In the genomic region with DNA sequence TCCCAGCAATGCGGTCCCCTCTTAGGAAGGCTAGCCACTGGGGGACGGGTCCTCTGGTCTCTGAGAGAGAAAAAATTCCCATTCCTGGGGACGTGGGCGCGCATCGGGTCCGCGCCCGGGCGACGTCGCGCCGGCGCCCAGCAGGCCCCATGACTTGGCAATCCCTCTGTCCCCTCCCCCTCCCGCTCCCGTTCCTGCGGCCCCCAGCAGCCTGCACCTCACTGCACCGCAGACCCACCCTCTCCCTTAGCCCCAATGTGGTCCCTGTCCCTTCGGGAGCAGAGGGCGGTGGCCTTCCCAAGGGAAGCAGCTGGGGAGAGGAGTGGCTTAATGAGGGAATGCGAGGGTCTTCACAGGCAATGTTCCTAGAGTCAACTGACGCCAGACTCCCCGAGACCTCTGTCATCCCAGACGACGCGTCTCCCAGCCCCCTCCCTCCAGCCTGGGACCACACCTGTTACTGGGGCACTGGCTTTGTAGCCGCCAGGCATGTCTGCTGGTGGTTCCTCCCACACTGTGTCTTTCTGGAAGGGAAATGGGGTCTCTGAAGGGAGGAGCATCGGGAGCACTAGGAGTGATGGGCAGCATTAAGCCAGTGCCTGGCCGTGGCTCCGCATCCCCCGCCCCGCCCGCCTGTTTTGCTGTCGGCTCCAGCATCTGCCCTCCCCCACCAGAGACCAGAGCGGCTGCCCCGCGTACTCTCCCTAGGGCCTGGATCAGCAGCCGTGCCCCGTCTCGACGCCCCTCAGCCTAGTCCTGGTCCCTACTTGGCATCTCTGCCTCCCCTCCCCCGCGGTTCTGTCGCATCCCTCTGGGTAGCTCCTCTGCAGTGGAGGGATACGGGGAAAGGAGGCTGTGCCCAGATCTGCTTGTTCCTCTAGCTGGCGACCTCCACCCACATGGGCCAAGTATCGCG, we compare ENCODE assay signal across 8 mouse cellular contexts. TPM values are rescaled to one million over a fixed set of nuclear protein-coding genes. Genes with fewer than 3 reads are reported as not detected.
DNase-seq lines count a peak whose midpoint lies in the region; ATAC-seq and TF ChIP-seq lines count a peak whose summit lies in the region.

No protein-coding gene starts in this region.

- 2% methylated on average over 49 of the region's 49 CpGs for WGBS in heart, adult 2 months
- 0% methylated on average over 47 of the region's 49 CpGs for WGBS in forebrain, embryonic 16.5 days
- under 1% methylated on average over 49 of the region's 49 CpGs for WGBS in intestine, embryonic 16.5 days
- 2% methylated on average over 49 of the region's 49 CpGs for WGBS in liver, embryonic 14.5 days (ENCODE audit: insufficient replicate concordance)

- H3K27ac ChIP-seq in heart, adult 2 months, result no peak overlapping the region
- peak overlapping the region; percentile 93 for H3K27ac ChIP-seq in forebrain, embryonic 16.5 days (ENCODE audit: low read length)
- no peak overlapping the region for H3K27ac ChIP-seq in intestine, embryonic 16.5 days (ENCODE audit: low read length)
- no peak overlapping the region for H3K27ac ChIP-seq in liver, embryonic 14.5 days

- no peak for TF ChIP-seq POLR2A in heart, adult 2 months (IDR thresholded peaks at IDR 0.05; ENCODE audit: insufficient read depth, low read depth, low read length)

- no peaks in the 10 kb centered on the region for H3K9me3 ChIP-seq in forebrain, embryonic 16.5 days (ENCODE audit: control insufficient read depth, low read length)
- H3K9me3 ChIP-seq in intestine, embryonic 16.5 days (ENCODE audit: control insufficient read depth, low read length), result no peaks in the 10 kb centered on the region
- H3K9me3 ChIP-seq in liver, embryonic 14.5 days (ENCODE audit: control insufficient read depth, low read length), result no peaks in the 10 kb centered on the region

- peak overlapping the region; percentile 46 for H3K9ac ChIP-seq in heart, adult 2 months (ENCODE audit: low read depth, low read length)
- H3K9ac ChIP-seq in forebrain, embryonic 16.5 days (replicated peaks; ENCODE audit: low read depth, low read length), result peak overlapping the region; percentile 93
- H3K9ac ChIP-seq in intestine, embryonic 16.5 days (ENCODE audit: low read depth, low read length), result peak overlapping the region; percentile 62
- no peak overlapping the region for H3K9ac ChIP-seq in liver, embryonic 14.5 days (replicated peaks)

- H3K4me1 ChIP-seq in heart, adult 2 months (ENCODE audit: control insufficient read depth, insufficient read depth, low read length), result no peaks in the 10 kb centered on the region
- peaks cover 30% of the 10 kb centered on the region for H3K4me1 ChIP-seq in forebrain, embryonic 16.5 days (replicated peaks; ENCODE audit: control insufficient read depth, insufficient read depth, low read length)
- H3K4me1 ChIP-seq in intestine, embryonic 16.5 days (ENCODE audit: control insufficient read depth, insufficient read depth, low read length), result peaks cover 8% of the 10 kb centered on the region
- H3K4me1 ChIP-seq in liver, embryonic 14.5 days (replicated peaks; ENCODE audit: control insufficient read depth in 2 of 2, insufficient read depth in 2 of 2, low read length in 1 of 2), result no peaks in the 10 kb centered on the region

- no peak for TF ChIP-seq CTCF in heart, adult 2 months (IDR thresholded peaks at IDR 0.05)
- no peak for TF ChIP-seq CTCF in liver, embryonic 14.5 days (IDR thresholded peaks at IDR 0.05; ENCODE audit: low read depth)

- no peaks in the 10 kb centered on the region for H3K79me2 ChIP-seq in heart, adult 2 months (replicated peaks; ENCODE audit: control insufficient read depth, insufficient read depth, low read length)

- intact Hi-C loops in heart, adult 2 months (cut with DNase I), result no loop called here

- no peak for DNase-seq in heart, adult 2 months
- DNase-seq in heart, adult 9 months (ENCODE audit: low spot score in 2 of 2), result no peak
- DNase-seq in cerebellum, adult 11 months, result peak; percentile 68
- no peak for DNase-seq in liver, embryonic 14.5 days (ENCODE audit: low read depth in 3 of 3, low spot score in 3 of 3)
- DNase-seq in right cerebral cortex, postnatal 4 days, result peak; percentile 80
- DNase-seq in gastrocnemius, adult 18-20 months (ENCODE audit: low spot score), result no peak

- ATAC-seq in forebrain, embryonic 16.5 days, result peak; percentile 67
- ATAC-seq in intestine, embryonic 16.5 days, result peak; percentile 60
- no peak for ATAC-seq in liver, embryonic 14.5 days (ENCODE audit: insufficient read depth)

- H3K36me3 ChIP-seq in heart, adult 2 months (ENCODE audit: control insufficient read depth, insufficient read depth, low read length), result no peaks in the 10 kb centered on the region
- H3K36me3 ChIP-seq in forebrain, embryonic 16.5 days (ENCODE audit: control insufficient read depth, insufficient read depth), result no peaks in the 10 kb centered on the region
- H3K36me3 ChIP-seq in intestine, embryonic 16.5 days (ENCODE audit: control insufficient read depth, insufficient read depth, low read length), result no peaks in the 10 kb centered on the region
- H3K36me3 ChIP-seq in liver, embryonic 14.5 days (replicated peaks; ENCODE audit: control insufficient read depth, insufficient read depth, low read depth), result no peaks in the 10 kb centered on the region

- H3K27me3 ChIP-seq in heart, adult 2 months (ENCODE audit: control insufficient read depth, insufficient read depth, low read length), result peaks cover 9% of the 10 kb centered on the region
- H3K27me3 ChIP-seq in forebrain, embryonic 16.5 days (replicated peaks; ENCODE audit: control insufficient read depth, insufficient read depth, low read length), result no peaks in the 10 kb centered on the region
- H3K27me3 ChIP-seq in intestine, embryonic 16.5 days (replicated peaks; ENCODE audit: control insufficient read depth, insufficient read depth, low read length), result peaks cover 42% of the 10 kb centered on the region
- H3K27me3 ChIP-seq in liver, embryonic 14.5 days (ENCODE audit: control insufficient read depth, insufficient read depth, low read length), result peaks cover 44% of the 10 kb centered on the region

- no peak for TF ChIP-seq EP300 in heart, adult 2 months (IDR thresholded peaks at IDR 0.05; ENCODE audit: insufficient read depth, low read depth, low read length)
- no peak for TF ChIP-seq EP300 in liver, embryonic 14.5 days (IDR thresholded peaks at IDR 0.05; ENCODE audit: low read depth)

- peak overlapping the region; percentile 90 for H3K4me2 ChIP-seq in forebrain, embryonic 16.5 days (ENCODE audit: low read length)
- peak overlapping the region; percentile 91 for H3K4me2 ChIP-seq in intestine, embryonic 16.5 days (ENCODE audit: low read depth, low read length)
- peak overlapping the region; percentile 37 for H3K4me2 ChIP-seq in liver, embryonic 14.5 days (ENCODE audit: low read depth)

- peak overlapping the region; percentile 50 for H3K4me3 ChIP-seq in heart, adult 2 months
- peak overlapping the region; percentile 93 for H3K4me3 ChIP-seq in forebrain, embryonic 16.5 days (replicated peaks; ENCODE audit: low read length)
- H3K4me3 ChIP-seq in intestine, embryonic 16.5 days (ENCODE audit: low read length), result peak overlapping the region; percentile 55
- H3K4me3 ChIP-seq in liver, embryonic 14.5 days (ENCODE audit: insufficient read depth in 1 of 2, low read depth in 2 of 2, low read length in 2 of 2), result peak overlapping the region in 1 of 2 experiments; percentile 29; a peak in 2 of 4 replicates

RNA-seq across cellular contexts. Expression of a gene that starts 0.9 kb away (rescaled TPM):
- 1 to 10 TPM; 1.2 to 2.0 TPM for total RNA-seq in heart, adult 2 months (2021)
- polyA plus RNA-seq in heart, adult 2 months (2012; rRNA removed), result 1.4 and 1.8 TPM in 2 replicates
- polyA plus RNA-seq in forebrain, embryonic 16.5 days (2015; fragmentation: Nextera tagmentation; extraction: Ambion mirVana), result 322 and 396 TPM in 2 replicates
- polyA plus RNA-seq in intestine, embryonic 16.5 days (2015; fragmentation: Nextera tagmentation; extraction: Ambion mirVana), result 14.0 and 16.0 TPM in 2 replicates
- 0.07 and 0.16 TPM in 2 replicates for polyA plus RNA-seq in liver, embryonic 14.5 days (2012; rRNA removed)
- 0.10 and 0.27 TPM in 2 replicates for polyA plus RNA-seq in liver, embryonic 14.5 days (2014; fragmentation: Nextera tagmentation; extraction: Ambion mirVana)
- 1 to 10 TPM in 1 of 2 experiments, under 1 TPM in 1; 0.96 to 2.4 TPM for total RNA-seq in gastrocnemius, adult 18-20 months (2021)

RNA-seq across cellular contexts. Expression of a gene that starts 34.2 kb away (rescaled TPM):
- total RNA-seq in heart, adult 2 months (2021), result not detected
- polyA plus RNA-seq in heart, adult 2 months (2012; rRNA removed), result 0.23 TPM in 1 of 2 replicates, not detected in the other
- polyA plus RNA-seq in forebrain, embryonic 16.5 days (2015; fragmentation: Nextera tagmentation; extraction: Ambion mirVana), result not detected in 2 replicates
- polyA plus RNA-seq in intestine, embryonic 16.5 days (2015; fragmentation: Nextera tagmentation; extraction: Ambion mirVana), result 0.73 and 1.1 TPM in 2 replicates
- polyA plus RNA-seq in liver, embryonic 14.5 days (2012; rRNA removed), result 2.5 and 3.0 TPM in 2 replicates
- 8.4 and 9.4 TPM in 2 replicates for polyA plus RNA-seq in liver, embryonic 14.5 days (2014; fragmentation: Nextera tagmentation; extraction: Ambion mirVana)
- not detected for total RNA-seq in gastrocnemius, adult 18-20 months (2021)

RNA-seq across cellular contexts. Expression of a gene that starts 59.9 kb away (rescaled TPM):
- total RNA-seq in heart, adult 2 months (2021), result not detected
- 0.82 TPM in 1 of 2 replicates, not detected in the other for polyA plus RNA-seq in heart, adult 2 months (2012; rRNA removed)
- polyA plus RNA-seq in forebrain, embryonic 16.5 days (2015; fragmentation: Nextera tagmentation; extraction: Ambion mirVana), result 0.17 and 0.19 TPM in 2 replicates
- polyA plus RNA-seq in intestine, embryonic 16.5 days (2015; fragmentation: Nextera tagmentation; extraction: Ambion mirVana), result 16.8 and 20.0 TPM in 2 replicates
- polyA plus RNA-seq in liver, embryonic 14.5 days (2012; rRNA removed), result 0.07 and 0.11 TPM in 2 replicates
- 0.09 and 0.21 TPM in 2 replicates for polyA plus RNA-seq in liver, embryonic 14.5 days (2014; fragmentation: Nextera tagmentation; extraction: Ambion mirVana)
- not detected for total RNA-seq in gastrocnemius, adult 18-20 months (2021)

Comparison
In these comparisons a context has a peak if more than half of its experiments do, and no peak if none do; other contexts are left out.
1. DNase-seq: peak in cerebellum, adult 11 months (single experiment) and right cerebral cortex, postnatal 4 days (single experiment); none in heart, adult 2 months (0 of 2), heart, adult 9 months (0 of 2), liver, embryonic 14.5 days (0 of 3) and gastrocnemius, adult 18-20 months (single experiment).
2. H3K4me2 ChIP-seq: peak in every context shown above with its lines; median percentile 91 in intestine, embryonic 16.5 days; 90 in forebrain, embryonic 16.5 days; 37 in liver, embryonic 14.5 days.
3. RNA of a gene that starts 0.9 kb away (polyA plus RNA-seq): 322 to 396 TPM in forebrain, embryonic 16.5 days; 14.0 to 16.0 TPM in intestine, embryonic 16.5 days, 1.4 to 1.8 TPM in heart, adult 2 months and 0.07 to 0.27 TPM in liver, embryonic 14.5 days; every median in the first group is over 10 times any median in the second.